Comparison of ENCODE assay signal across 9 mouse cellular contexts in genomic region chr14:37068516-37068915, GRCm38 (mm10). TPM values are rescaled to one million over a fixed set of nuclear protein-coding genes. Genes with fewer than 3 reads are reported as not detected.
DNase-seq lines count a peak whose midpoint lies in the region; TF ChIP-seq lines count a peak whose summit lies in the region.
"Had no signal": no experiment of that assay in that cellular context is flagged by ENCODE, and none has a peak within 500 bp of the region (broad histone marks: within the 10 kb centered on the region; RNA-seq: fewer than 3 reads in every experiment).

No protein-coding gene starts in this region.

- peak; percentile 50 to 63 for DNase-seq in gastrocnemius, postnatal 4 days (ENCODE audit: low spot score in 2 of 2)
- DNase-seq in gastrocnemius, adult 8-10 months (ENCODE audit: low spot score in 2 of 2) = no peak
- peak; percentile 14 for DNase-seq in 416B (ENCODE audit: low read depth)
- DNase-seq in adrenal gland, postnatal 25 days = peak; percentile 71
- DNase-seq in kidney, adult 2 months = peak; percentile 46
- peak; percentile 78 for DNase-seq in mesoderm, embryonic 11.5 days (ENCODE audit: low read depth, low spot score)
- no peak for DNase-seq in layer of hippocampus, postnatal 36 days
- DNase-seq in left cerebral cortex, postnatal 10 days (ENCODE audit: extremely low spot score in 1 of 2, low spot score in 2 of 2) = no peak

- TF ChIP-seq POLR2A in kidney, adult 2 months (IDR thresholded peaks at IDR 0.05; ENCODE audit: low read depth, low read length) = no peak

- WGBS in kidney, adult 2 months = 16% methylated on average over 9 of the region's 9 CpGs

- intact Hi-C loops in left cerebral cortex, postnatal 10 days (cut with DNase I) = no loop called here

- H3K27ac ChIP-seq in kidney, adult 2 months (ENCODE audit: insufficient read depth, low read depth, low read length) = no peak overlapping the region
- H3K27ac ChIP-seq: hindbrain, embryonic 15.5 days had no signal

- H3K4me3 ChIP-seq in kidney, adult 2 months (ENCODE audit: insufficient read depth, low read depth, low read length) = no peak overlapping the region
- H3K4me3 ChIP-seq: hindbrain, embryonic 15.5 days had no signal

- no peaks in the 10 kb centered on the region for H3K27me3 ChIP-seq in kidney, adult 2 months (replicated peaks; ENCODE audit: control insufficient read depth, insufficient read depth, low read length)
- H3K27me3 ChIP-seq: hindbrain, embryonic 15.5 days had no signal

- H3K36me3 ChIP-seq in kidney, adult 2 months (ENCODE audit: control insufficient read depth, insufficient read depth, low read length) = no peaks in the 10 kb centered on the region
- H3K36me3 ChIP-seq: hindbrain, embryonic 15.5 days had no signal

- TF ChIP-seq CTCF in kidney, adult 2 months (conservative IDR thresholded peaks at IDR 0.05; ENCODE audit: insufficient read depth, insufficient read length, low read depth, low read length) = no peak

- H3K4me1 ChIP-seq in kidney, adult 2 months (ENCODE audit: control insufficient read depth, insufficient read depth, low read length) = no peaks in the 10 kb centered on the region
- H3K4me1 ChIP-seq: hindbrain, embryonic 15.5 days had no signal

RNA-seq across cellular contexts. Expression of gene Lrit2, which starts 0.8 kb away (rescaled TPM):
- total RNA-seq in gastrocnemius, postnatal 4 days (2021) = not detected
- total RNA-seq in gastrocnemius, adult 8-10 months (2022) = not detected
- total RNA-seq in adrenal gland, postnatal 25 days (2021) = not detected in 2 replicates
- polyA plus RNA-seq in kidney, adult 2 months (2012; rRNA removed) = 0.03 TPM in 2 replicates
- total RNA-seq in layer of hippocampus, postnatal 36 days (2021) = not detected
- total RNA-seq in left cerebral cortex, postnatal 10 days (2021) = not detected
- polyA plus RNA-seq: hindbrain, embryonic 15.5 days had no signal

RNA-seq across cellular contexts. Expression of gene Lrit1, which starts 13.9 kb away (rescaled TPM):
- total RNA-seq in gastrocnemius, postnatal 4 days (2021) = under 1 TPM in 1 of 2 experiments, not detected in 1; 0.05 TPM
- not detected for total RNA-seq in gastrocnemius, adult 8-10 months (2022)
- total RNA-seq in adrenal gland, postnatal 25 days (2021) = not detected in 2 replicates
- polyA plus RNA-seq in kidney, adult 2 months (2012; rRNA removed) = 0.04 and 0.08 TPM in 2 replicates
- not detected for total RNA-seq in layer of hippocampus, postnatal 36 days (2021)
- not detected for total RNA-seq in left cerebral cortex, postnatal 10 days (2021)
- polyA plus RNA-seq: hindbrain, embryonic 15.5 days had no signal

RNA-seq across cellular contexts. Expression of gene Rgr, which starts 19.8 kb away (rescaled TPM):
- total RNA-seq in gastrocnemius, postnatal 4 days (2021) = 1 to 10 TPM; 1.3 TPM
- not detected for total RNA-seq in gastrocnemius, adult 8-10 months (2022)
- total RNA-seq in adrenal gland, postnatal 25 days (2021) = not detected in 2 replicates
- polyA plus RNA-seq in kidney, adult 2 months (2012; rRNA removed) = not detected in 2 replicates
- not detected for total RNA-seq in layer of hippocampus, postnatal 36 days (2021)
- not detected for total RNA-seq in left cerebral cortex, postnatal 10 days (2021)
- polyA plus RNA-seq: hindbrain, embryonic 15.5 days had no signal

RNA-seq across cellular contexts. Expression of gene Cdhr1, which starts 29.6 kb away (rescaled TPM):
- not detected for total RNA-seq in gastrocnemius, postnatal 4 days (2021)
- total RNA-seq in gastrocnemius, adult 8-10 months (2022) = not detected
- total RNA-seq in adrenal gland, postnatal 25 days (2021) = 0.06 TPM in 1 of 2 replicates, not detected in the other
- polyA plus RNA-seq in kidney, adult 2 months (2012; rRNA removed) = 0.14 TPM in 1 of 2 replicates, not detected in the other
- total RNA-seq in layer of hippocampus, postnatal 36 days (2021) = 1 to 10 TPM; 7.5 to 8.5 TPM
- 10 to 100 TPM; 16.1 to 19.1 TPM for total RNA-seq in left cerebral cortex, postnatal 10 days (2021)

RNA-seq across cellular contexts. Expression of gene 2610528A11Rik, which starts 45.3 kb away (rescaled TPM):
- not detected for total RNA-seq in gastrocnemius, postnatal 4 days (2021)
- 1 to 10 TPM in 1 of 4 experiments, under 1 TPM in 3; 0.54 to 1.1 (median 0.69) TPM for total RNA-seq in gastrocnemius, adult 8-10 months (2022)
- 0.73 and 1.3 TPM in 2 replicates for total RNA-seq in adrenal gland, postnatal 25 days (2021)
- polyA plus RNA-seq in kidney, adult 2 months (2012; rRNA removed) = 0.38 and 0.72 TPM in 2 replicates
- total RNA-seq in layer of hippocampus, postnatal 36 days (2021) = 1 to 10 TPM in 1 of 2 experiments, under 1 TPM in 1; 0.52 to 1.4 TPM
- total RNA-seq in left cerebral cortex, postnatal 10 days (2021) = under 1 TPM in 1 of 2 experiments, not detected in 1; 0.79 TPM

Comparison
In these comparisons a context has a peak if more than half of its experiments do, and no peak if none do; other contexts are left out.
1. DNase-seq: peak in gastrocnemius, postnatal 4 days (2 of 2), 416B (single experiment), adrenal gland, postnatal 25 days (single experiment), kidney, adult 2 months (single experiment) and mesoderm, embryonic 11.5 days (single experiment); none in gastrocnemius, adult 8-10 months (0 of 2), layer of hippocampus, postnatal 36 days (0 of 2) and left cerebral cortex, postnatal 10 days (0 of 2).